Mouse (Mus musculus) G1E (cell line): ENCODE results near the gene Pip5k1c. TPM values are rescaled to one million over a fixed set of nuclear protein-coding genes. Genes with fewer than 3 reads are reported as not detected.

Experiments used
- ATAC-seq: 2 replicates; pipeline ENCODE4 v1.8.0; 2016; ENCODE audit warnings: mild to moderate bottlenecking; ENCODE audit not compliant: insufficient number of reproducible peaks, poor library complexity, low FRiP score, severe bottlenecking; ENCODE audit errors: extremely low read depth
- DNase-seq: peaks from one replicate; pipeline ENCODE4 v3.0.0; 2012; ENCODE audit warnings: low spot score
- H3K27me3 ChIP-seq: 2 replicates; pipeline ENCODE4 v1.6.1; 2012; ENCODE audit warnings: mild to moderate bottlenecking, low read length, inconsistent platforms; ENCODE audit not compliant: insufficient read depth
- H3K36me3 ChIP-seq: replicated peaks from 2 replicates; pipeline ENCODE3; 2012; ENCODE audit warnings: mild to moderate bottlenecking, inconsistent platforms
- H3K4me1 ChIP-seq: 2 replicates; pipeline ENCODE4 v1.6.1; 2012; ENCODE audit warnings: low read depth, low read length, inconsistent platforms, mixed read lengths; ENCODE audit not compliant: insufficient read depth
- H3K4me3 ChIP-seq: 2 replicates; pipeline ENCODE4 v1.5.1; 2012; ENCODE audit warnings: low read depth, mild to moderate bottlenecking, inconsistent platforms, low read length, moderate library complexity, mixed read lengths
- H3K9me3 ChIP-seq: replicated peaks from 2 replicates; pipeline ENCODE4 v1.6.1; 2012; ENCODE audit warnings: inconsistent platforms
- CTCF ChIP-seq: IDR thresholded peaks from 2 replicates; pipeline ENCODE4 v1.5.1; 2012; ENCODE audit warnings: low read depth, low read length, inconsistent platforms, mixed read lengths
- GATA1 ChIP-seq: IDR thresholded peaks from 2 replicates; pipeline ENCODE4 v1.6.1; 2012; ENCODE audit warnings: borderline replicate concordance, low read length, inconsistent platforms, mixed read lengths
- GATA2 ChIP-seq: IDR thresholded peaks from 2 replicates; pipeline ENCODE4 v1.6.1; 2012; ENCODE audit warnings: low read depth, low read length, inconsistent platforms, borderline replicate concordance
- POLR2AphosphoS5 ChIP-seq: IDR thresholded peaks from 2 replicates; pipeline ENCODE4 v1.6.1; 2012; ENCODE audit warnings: low read depth, low read length, inconsistent platforms; ENCODE audit not compliant: insufficient replicate concordance
- TAL1 ChIP-seq: conservative IDR thresholded peaks from 2 replicates; pipeline ENCODE4 v1.6.1; 2012; ENCODE audit warnings: low read depth, low read length, inconsistent platforms, mixed read lengths
- polyA plus RNA-seq: library from polyadenylated mRNA; stranded (reverse); fragments of >175 nt; gene quantifications from 2 replicates; pipeline ENCODE4 v1.2.3, GENCODE M21; 2012
- total RNA-seq, 2 experiments: library from RNA; stranded (forward) in 1 of 2; stranded (reverse) in 1 of 2; fragments of 200-1000 nt in 1 of 2; fragments of >200 nt in 1 of 2; fragmentation: Nextera tagmentation in 1 of 2; gene quantifications; 2 replicates each; pipeline ENCODE4 v1.2.3; 2014 to 2017

The Pip5k1c gene
- total and polyA plus RNA-seq, 3 experiments = 58.8 to 266 (median 62.2) TPM

GRCm38 (mm10) chr10:81325176-81325575, 32.4 kb downstream of the Pip5k1c start:
- Histone ChIP-seq H3K36me3 (peaks cover 79% of the 10 kb centered on the region), H3K4me1 (peaks cover 65% of the 10 kb centered on the region), H3K4me3 (0 out of 2 replicates have a peak overlapping the region, but pooled peaks have one; percentile 24), H3K9me3 (no peaks in the 10 kb centered on the region), H3K27me3 (peaks cover 4% of the 10 kb centered on the region; the same call in 1 of the 2 replicates)
- no peak for DNase-seq
- no peak for ATAC-seq
- TF ChIP-seq GATA2 (no peak), GATA1 (no peak), POLR2AphosphoS5 (no peak), TAL1 (no peak), CTCF (no peak)

GRCm38 (mm10) chr10:81325781-81326180, 33.0 kb downstream of the Pip5k1c start:
- H3K36me3 ChIP-seq = peaks cover 81% of the 10 kb centered on the region
- ATAC-seq (no peak), DNase-seq (no peak)
- peaks cover 66% of the 10 kb centered on the region for H3K4me1 ChIP-seq
- H3K27me3 ChIP-seq = peaks cover 7% of the 10 kb centered on the region; the same call in 1 of the 2 replicates
- H3K4me3 ChIP-seq = no peak overlapping the region
- H3K9me3 ChIP-seq = no peaks in the 10 kb centered on the region
- TF ChIP-seq GATA2 (no peak), POLR2AphosphoS5 (no peak), GATA1 (no peak), TAL1 (no peak), CTCF (no peak)

GRCm38 (mm10) chr10:81326858-81327257, 34.1 kb downstream of the Pip5k1c start:
- peaks cover 7% of the 10 kb centered on the region; the same call in 1 of the 2 replicates for H3K27me3 ChIP-seq
- ATAC-seq (no peak), DNase-seq (no peak)
- H3K4me1 ChIP-seq = peaks cover 66% of the 10 kb centered on the region
- no peak for TF ChIP-seq POLR2AphosphoS5
- H3K4me3 ChIP-seq = no peak overlapping the region
- H3K36me3 ChIP-seq = peaks cover 81% of the 10 kb centered on the region
- no peaks in the 10 kb centered on the region for H3K9me3 ChIP-seq

GRCm38 (mm10) chr10:81327959-81328358, 35.2 kb downstream of the Pip5k1c start:
- peaks cover 71% of the 10 kb centered on the region for H3K36me3 ChIP-seq
- H3K4me1 ChIP-seq = peaks cover 58% of the 10 kb centered on the region
- H3K4me3 ChIP-seq = no peak overlapping the region

GRCm38 (mm10) chr10:81328386-81328785, 35.6 kb downstream of the Pip5k1c start, which contains the start of gene Tbxa2r:
Gene Tbxa2r, plus strand, starts transcription at chr10:81328731.
- ATAC-seq (no peak), DNase-seq (no peak)
- Histone ChIP-seq H3K27me3 (peaks cover 17% of the 10 kb centered on the region; the same call in 1 of the 2 replicates), H3K9me3 (no peaks in the 10 kb centered on the region), H3K36me3 (peaks cover 67% of the 10 kb centered on the region), H3K4me3 (no peak within 1 kb of the TSS; the same call in 1 of the 2 replicates), H3K4me1 (peaks cover 54% of the 10 kb centered on the region)
- TF ChIP-seq TAL1 (no peak), GATA1 (no peak), CTCF (no peak), GATA2 (no peak), POLR2AphosphoS5 (no peak)

More at GRCm38 (mm10) chr10:81327959-81328358, 35.2 kb downstream of the Pip5k1c start:
- ATAC-seq = no peak
- no peak for TF ChIP-seq CTCF
- TF ChIP-seq GATA1 = no peak
- TF ChIP-seq POLR2AphosphoS5 = no peak
- TF ChIP-seq GATA2 = no peak
- no peak for TF ChIP-seq TAL1
- Histone ChIP-seq H3K27me3 (peaks cover 15% of the 10 kb centered on the region; the same call in 1 of the 2 replicates), H3K9me3 (no peaks in the 10 kb centered on the region)
- no peak for DNase-seq

GRCm38 (mm10) chr10:81329194-81329975, 36.6 kb downstream of the Pip5k1c start:
- Histone ChIP-seq H3K4me3 (no peak overlapping the region; the same call in 1 of the 2 replicates), H3K27me3 (peaks cover 19% of the 10 kb centered on the region), H3K9me3 (no peaks in the 10 kb centered on the region), H3K36me3 (peaks cover 57% of the 10 kb centered on the region), H3K4me1 (peaks cover 44% of the 10 kb centered on the region)
- ATAC-seq (no peak), DNase-seq (no peak)
- TF ChIP-seq POLR2AphosphoS5 (no peak), GATA1 (no peak), GATA2 (no peak), TAL1 (no peak), CTCF (no peak)

GRCm38 (mm10) chr10:81330007-81330406, 37.2 kb downstream of the Pip5k1c start:
- no peak for ATAC-seq
- Histone ChIP-seq H3K9me3 (no peaks in the 10 kb centered on the region), H3K4me3 (no peak overlapping the region), H3K36me3 (peaks cover 51% of the 10 kb centered on the region), H3K27me3 (peaks cover 25% of the 10 kb centered on the region), H3K4me1 (peaks cover 39% of the 10 kb centered on the region)
- DNase-seq = no peak
- TF ChIP-seq GATA1 (no peak), TAL1 (no peak), GATA2 (no peak), POLR2AphosphoS5 (no peak), CTCF (no peak)
